Mouse (Mus musculus) liver, postnatal 0 days (tissue): ENCODE data around the gene Kat8. TPM values are rescaled to one million over a fixed set of nuclear protein-coding genes. Genes with fewer than 3 reads are reported as not detected.
A peak's percentile ranks its signal among the peaks of the same experiment; 100 is the strongest.

Source experiments
- ATAC-seq: fragments of 200-750 bp; cut with Nextera tagmentation; 2 replicates; pipeline ENCODE4 v1.8.0; 2017; ENCODE audit warnings: mild to moderate bottlenecking, moderate library complexity
- DNase-seq: peaks from one replicate; pipeline ENCODE4 v3.0.0-alpha.2; 2016
- H3K27ac ChIP-seq: fragments of 300-500 bp; sonication (generic); 2 replicates; pipeline ENCODE4 v1.5.1; 2014; ENCODE audit warnings: antibody characterized with exemption, moderate library complexity, mild to moderate bottlenecking, low read depth
- H3K27me3 ChIP-seq: fragments of 300-500 bp; sonication (generic); 2 replicates; pipeline ENCODE4 v1.6.1; 2014; ENCODE audit warnings: low read length, control low read depth, mixed read lengths; ENCODE audit not compliant: insufficient read depth
- H3K36me3 ChIP-seq: fragments of 300-500 bp; sonication (generic); replicated peaks from 2 replicates; pipeline ENCODE4 v1.6.1; 2014; ENCODE audit warnings: mild to moderate bottlenecking, control low read depth, low read length, moderate library complexity, mixed read lengths; ENCODE audit not compliant: insufficient read depth
- H3K4me1 ChIP-seq: fragments of 300-500 bp; sonication (generic); 2 replicates; pipeline ENCODE4 v1.6.1; 2014; ENCODE audit warnings: antibody characterized with exemption, mild to moderate bottlenecking, control low read depth; ENCODE audit not compliant: insufficient read depth
- H3K4me2 ChIP-seq: fragments of 300-500 bp; sonication (generic); 2 replicates; pipeline ENCODE4 v1.6.1; 2014; ENCODE audit warnings: low read depth, mild to moderate bottlenecking, low read length, moderate library complexity, mixed read lengths
- H3K4me3 ChIP-seq: fragments of 300-500 bp; sonication (generic); 2 replicates; pipeline ENCODE4 v1.5.1; 2014; ENCODE audit warnings: low read depth, low read length
- H3K9ac ChIP-seq: fragments of 300-500 bp; sonication (generic); replicated peaks from 2 replicates; pipeline ENCODE4 v1.6.1; 2014; ENCODE audit warnings: mild to moderate bottlenecking, moderate library complexity
- H3K9me3 ChIP-seq: fragments of 300-500 bp; sonication (generic); 2 replicates; pipeline ENCODE4 v1.6.1; 2016; ENCODE audit warnings: mild to moderate bottlenecking, control low read depth, low read length, mixed read lengths
- CTCF ChIP-seq: sonication (generic); IDR thresholded peaks from 2 replicates; pipeline ENCODE4 v1.5.1; 2016; ENCODE audit warnings: antibody characterized with exemption, low read depth
- EP300 ChIP-seq: IDR thresholded peaks from 2 replicates; pipeline ENCODE4 v1.6.1; 2016; ENCODE audit warnings: antibody characterized with exemption, low read depth, mild to moderate bottlenecking
- WGBS: fragments of 180-500 bp; shearing (Covaris S2); extraction: QIAGEN DNeasy Blood & Tissue Kit; methylation state at CpG from one replicate; pipeline ENCODE4 v1.1.7; 2014; ENCODE audit not compliant: insufficient replicate concordance; 5-methylcytosine and 5-hydroxymethylcytosine counted together
- polyA plus RNA-seq: library from polyadenylated mRNA; unstranded; fragments of >200 nt; fragmentation: Nextera tagmentation; extraction: Ambion mirVana; gene quantifications from 2 replicates; pipeline ENCODE4 v1.2.1, GENCODE M21; 2015

Gene Kat8
- polyA plus RNA-seq, 1 experiment from 2014 or later, result 13.2 TPM

DNA sequence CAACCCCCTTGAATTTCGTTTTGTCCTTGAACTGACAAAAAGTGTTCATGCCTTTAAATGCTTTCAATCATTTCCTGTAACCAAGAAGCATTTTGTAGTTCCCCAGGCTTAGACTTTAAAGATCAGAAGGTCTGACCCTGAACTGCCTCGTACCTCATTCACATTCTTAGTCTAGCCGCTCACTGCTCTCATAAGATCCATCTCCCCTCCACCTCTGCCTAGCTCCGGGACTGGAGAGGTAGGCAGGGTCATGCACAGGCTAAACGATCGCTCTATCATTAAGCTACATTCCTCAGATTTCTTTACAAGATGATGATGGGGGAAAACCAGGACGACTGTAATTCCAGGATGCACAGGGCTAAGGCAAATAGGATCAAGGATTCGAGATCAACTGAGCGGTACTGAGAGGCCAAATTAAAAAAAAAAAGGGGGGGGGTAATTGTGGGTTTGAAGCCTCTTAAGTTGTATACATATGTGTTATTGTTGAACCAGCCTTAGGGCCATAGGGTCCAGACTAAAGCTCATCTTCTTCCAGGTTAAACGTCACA lies 54.1 kb downstream of the Kat8 start:
- no peak for DNase-seq
- Histone ChIP-seq H3K4me1 (peaks cover 18% of the 10 kb centered on the region), H3K4me3 (peak overlapping the region; percentile 82), H3K9ac (peak overlapping the region; percentile 90), H3K27ac (peak overlapping the region; percentile 94), H3K9me3 (no peaks in the 10 kb centered on the region), H3K36me3 (peaks cover 19% of the 10 kb centered on the region), H3K4me2 (peak overlapping the region; percentile 82), H3K27me3 (no peaks in the 10 kb centered on the region)
- TF ChIP-seq EP300, result no peak
- WGBS, result 18% methylated on average over 10 of the region's 10 CpGs
- no peak for ATAC-seq

DNA sequence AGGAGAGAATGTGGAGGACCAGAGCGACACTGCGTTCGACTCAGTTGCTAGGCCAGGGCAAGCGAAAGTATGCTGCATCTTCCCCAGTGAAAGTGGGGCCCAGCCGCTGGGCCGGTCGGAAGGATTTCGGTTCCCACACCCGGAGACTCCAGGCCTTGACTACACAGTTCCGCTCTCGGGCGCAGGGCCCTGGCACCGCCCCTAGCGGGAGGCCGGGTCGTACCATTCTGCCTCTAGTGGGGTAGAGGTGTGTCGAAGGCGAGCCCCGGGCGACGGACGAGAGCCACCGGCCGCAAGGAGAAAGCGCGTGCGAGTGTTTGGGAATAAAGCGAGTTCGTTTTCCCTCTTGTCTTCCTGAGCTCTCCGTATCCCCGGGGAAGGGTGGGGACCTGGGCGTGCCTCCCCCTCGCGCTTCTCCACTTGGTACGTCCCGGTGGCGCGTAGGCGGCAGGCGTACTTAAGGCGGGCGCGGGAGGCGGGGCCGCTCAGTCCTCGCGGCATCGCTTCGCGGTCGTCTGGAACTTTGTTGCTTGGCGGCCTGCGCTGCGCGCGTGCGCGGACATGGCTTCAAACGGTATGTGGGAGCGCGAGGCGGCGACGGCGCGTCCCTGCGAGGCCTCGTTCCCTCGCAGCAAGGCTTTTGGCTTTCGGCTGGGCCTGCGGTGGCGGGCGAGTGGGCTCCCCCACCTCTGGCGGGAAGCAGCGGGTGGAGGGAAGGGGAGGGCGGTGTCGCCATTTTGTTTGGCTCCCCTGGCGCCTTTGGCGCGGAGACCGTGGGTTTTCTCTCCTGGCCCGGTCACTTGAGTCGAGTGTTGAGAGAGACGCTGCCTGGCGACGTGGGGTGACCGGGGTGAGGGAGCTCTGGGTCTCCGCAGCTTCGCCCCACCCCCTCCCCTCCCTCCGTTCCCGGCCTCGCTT lies 54.9 kb downstream of the Kat8 start, which contains the start of gene Fus:
Gene Fus (plus strand): TSS at position 454 of the 918 bp plus-strand sequence.
- Histone ChIP-seq H3K4me1 (peaks cover 18% of the 10 kb centered on the region), H3K36me3 (peaks cover 27% of the 10 kb centered on the region), H3K9ac (peak within 1 kb of the TSS; percentile 90), H3K27me3 (no peaks in the 10 kb centered on the region), H3K27ac (peak within 1 kb of the TSS; percentile 94), H3K4me2 (peak within 1 kb of the TSS; percentile 82), H3K9me3 (no peaks in the 10 kb centered on the region), H3K4me3 (peak within 1 kb of the TSS; percentile 82)
- ATAC-seq, result peak; percentile 93
- peak; percentile 21; the same call in 1 of the 2 replicates for TF ChIP-seq CTCF
- TF ChIP-seq EP300, result peak; percentile 67; the same call in 1 of the 2 replicates
- under 1% methylated on average over 83 of the region's 92 CpGs for WGBS
- peak; percentile 95 for DNase-seq

DNA sequence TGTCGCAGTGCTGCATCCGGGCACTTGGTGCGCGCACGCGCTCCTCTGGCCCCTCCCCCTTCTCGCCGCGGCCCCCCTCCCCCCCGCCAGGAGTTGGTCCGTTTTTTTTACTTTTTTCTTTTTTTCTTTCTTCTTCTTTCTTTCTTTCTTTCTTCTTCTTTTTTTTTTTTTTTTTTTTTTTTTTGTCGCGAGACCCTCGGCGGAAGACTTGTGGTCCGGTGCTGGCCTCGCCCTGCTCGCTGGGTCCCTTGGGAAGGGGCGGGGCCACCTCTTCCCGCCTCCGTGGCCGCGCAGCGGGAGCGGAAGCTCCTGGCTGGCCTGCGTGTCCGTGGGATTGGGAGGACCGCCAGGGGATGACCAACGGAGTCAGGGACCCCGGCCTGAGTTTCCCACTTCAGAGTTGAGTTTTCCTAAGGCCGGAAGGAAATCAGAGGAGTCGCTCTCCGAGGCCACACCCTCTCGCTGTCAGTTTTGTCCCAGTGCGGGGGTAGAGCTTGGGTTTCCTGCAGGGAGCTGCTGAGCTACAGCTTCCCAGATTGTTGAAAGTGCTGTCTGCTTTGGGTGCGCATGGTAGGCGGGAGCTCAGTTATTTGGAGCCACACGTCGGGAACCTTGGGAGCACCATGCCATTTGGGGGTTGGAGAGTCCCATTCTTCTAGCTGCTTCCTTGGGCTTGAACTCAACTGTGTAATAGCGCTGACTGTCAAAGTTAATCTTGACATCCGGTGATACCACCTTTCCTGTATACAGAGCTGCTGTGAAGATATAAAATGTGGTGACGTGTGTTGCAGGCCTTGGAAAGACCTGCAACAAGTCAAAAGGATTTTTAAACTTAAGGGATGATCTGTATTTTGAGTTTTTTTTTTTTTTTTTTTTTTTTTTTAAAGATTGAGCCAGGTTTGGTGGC lies 55.9 kb downstream of the Kat8 start:
- WGBS, result under 1% methylated on average over 36 of the region's 42 CpGs
- Histone ChIP-seq H3K27me3 (no peaks in the 10 kb centered on the region), H3K4me1 (peaks cover 21% of the 10 kb centered on the region), H3K4me3 (peak overlapping the region; percentile 82), H3K4me2 (peak overlapping the region; percentile 82), H3K9ac (peak overlapping the region; percentile 90), H3K36me3 (peaks cover 36% of the 10 kb centered on the region), H3K27ac (peak overlapping the region; percentile 94), H3K9me3 (no peaks in the 10 kb centered on the region)
- TF ChIP-seq EP300 (0 out of 2 replicates have a peak, but pooled peaks have one; percentile 7), CTCF (no peak)
- ATAC-seq (peak; percentile 58), DNase-seq (peak; percentile 85)

DNA sequence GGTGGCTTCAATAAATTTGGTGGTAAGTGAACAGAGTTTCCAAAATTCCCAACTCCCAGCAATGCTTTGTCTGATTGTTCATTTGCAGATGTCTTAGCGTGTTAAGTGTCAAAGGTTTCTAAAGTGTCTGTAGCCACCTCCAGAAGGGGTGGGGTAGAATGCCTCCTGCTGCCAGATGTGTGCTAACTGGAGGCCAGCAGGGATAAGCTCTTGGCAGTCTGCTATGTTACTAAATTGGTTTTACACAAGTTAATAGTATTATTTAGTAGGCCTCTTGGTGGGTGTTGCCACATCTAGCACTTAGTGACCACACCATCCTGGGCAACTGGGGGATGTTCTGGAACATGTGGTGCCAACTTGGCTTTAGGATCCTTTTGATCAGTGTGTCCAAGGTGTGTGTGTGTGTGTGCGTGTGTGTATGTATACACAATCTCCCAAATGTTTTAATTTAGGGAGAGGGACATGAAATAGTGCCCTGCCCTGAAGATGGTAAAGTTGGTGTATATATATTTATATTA lies 62.2 kb downstream of the Kat8 start:
- Histone ChIP-seq H3K36me3 (peaks cover 94% of the 10 kb centered on the region), H3K9ac (no peak overlapping the region), H3K4me1 (peaks cover 9% of the 10 kb centered on the region), H3K9me3 (no peaks in the 10 kb centered on the region), H3K27me3 (no peaks in the 10 kb centered on the region), H3K4me3 (no peak overlapping the region), H3K4me2 (no peak overlapping the region), H3K27ac (no peak overlapping the region)
- DNase-seq (no peak), ATAC-seq (no peak)
- TF ChIP-seq EP300, result no peak
- TF ChIP-seq CTCF, result no peak
- 84% methylated on average over 2 of the region's 2 CpGs for WGBS

Other genes with a start within 250 kb of the Kat8 start
- 20.1 and 26.5 TPM in 2 replicates for gene Bcl7c, start 203.6 kb upstream of the Kat8 start, polyA plus RNA-seq
- gene Ctf1, start 199.8 kb upstream of the Kat8 start, polyA plus RNA-seq, result 7.9 and 10.0 TPM in 2 replicates
- gene Ctf2, start 180.3 kb upstream of the Kat8 start, polyA plus RNA-seq, result not detected in 2 replicates
- gene Fbxl19, start 168.0 kb upstream of the Kat8 start, polyA plus RNA-seq, result 1.6 and 1.9 TPM in 2 replicates
- 19.2 and 21.1 TPM in 2 replicates for gene Orai3, start 142.7 kb upstream of the Kat8 start, polyA plus RNA-seq
- 5.5 and 7.3 TPM in 2 replicates for gene Setd1a, start 135.8 kb upstream of the Kat8 start, polyA plus RNA-seq
- 0.26 TPM in 1 of 2 replicates, not detected in the other for gene Gm49388, start 126.9 kb upstream of the Kat8 start, polyA plus RNA-seq
- gene Hsd3b7, start 111.9 kb upstream of the Kat8 start, polyA plus RNA-seq, result 218 and 224 TPM in 2 replicates
- gene Stx4a, start 88.2 kb upstream of the Kat8 start, polyA plus RNA-seq, result 15.8 and 17.5 TPM in 2 replicates
- 0.18 and 0.48 TPM in 2 replicates for gene Stx1b, start 88.0 kb upstream of the Kat8 start, polyA plus RNA-seq
- gene Zfp646, start 36.3 kb upstream of the Kat8 start, polyA plus RNA-seq, result 2.7 and 2.8 TPM in 2 replicates
- gene Zfp668, start 35.7 kb upstream of the Kat8 start, polyA plus RNA-seq, result 3.7 and 4.5 TPM in 2 replicates
- gene Prss53, start 21.5 kb upstream of the Kat8 start, polyA plus RNA-seq, result 0.39 and 0.43 TPM in 2 replicates
- not detected in 2 replicates for gene Gm21974, start 17.1 kb upstream of the Kat8 start, polyA plus RNA-seq
- 513 and 556 TPM in 2 replicates for gene Vkorc1, start 16.9 kb upstream of the Kat8 start, polyA plus RNA-seq
- gene Bckdk, start 8.4 kb upstream of the Kat8 start, polyA plus RNA-seq, result 30.5 and 32.5 TPM in 2 replicates
- gene Prss8, start 17.6 kb downstream of the Kat8 start, polyA plus RNA-seq, result 13.7 and 15.2 TPM in 2 replicates
- gene Prss36, start 34.2 kb downstream of the Kat8 start, polyA plus RNA-seq, result 3.3 and 4.5 TPM in 2 replicates
- gene Fus, start 54.9 kb downstream of the Kat8 start, polyA plus RNA-seq, result 94.5 and 99.2 TPM in 2 replicates
- 25.8 TPM in 2 replicates for gene Pycard, start 81.4 kb downstream of the Kat8 start, polyA plus RNA-seq
- 0.12 TPM in 1 of 2 replicates, not detected in the other for gene Trim72, start 91.4 kb downstream of the Kat8 start, polyA plus RNA-seq
- 5.1 and 6.1 TPM in 2 replicates for gene Itgam, start 150.1 kb downstream of the Kat8 start, polyA plus RNA-seq
- gene Gm49368, start 150.2 kb downstream of the Kat8 start, polyA plus RNA-seq, result 0.51 TPM in 1 of 2 replicates, not detected in the other
- 0.26 and 0.34 TPM in 2 replicates for gene Itgax, start 217.0 kb downstream of the Kat8 start, polyA plus RNA-seq
- 0.28 and 0.31 TPM in 2 replicates for gene Itgad, start 241.9 kb downstream of the Kat8 start, polyA plus RNA-seq